Mouse (Mus musculus) liver, postnatal 0 days (tissue): Measurements from ENCODE around the gene Hspb3.

Experiments used
- CTCF ChIP-seq: sonication (generic); IDR thresholded peaks from 2 replicates; pipeline ENCODE4 v1.5.1; 2016; ENCODE audit warnings: antibody characterized with exemption, low read depth
- EP300 ChIP-seq: IDR thresholded peaks from 2 replicates; pipeline ENCODE4 v1.6.1; 2016; ENCODE audit warnings: antibody characterized with exemption, low read depth, mild to moderate bottlenecking

DNA sequence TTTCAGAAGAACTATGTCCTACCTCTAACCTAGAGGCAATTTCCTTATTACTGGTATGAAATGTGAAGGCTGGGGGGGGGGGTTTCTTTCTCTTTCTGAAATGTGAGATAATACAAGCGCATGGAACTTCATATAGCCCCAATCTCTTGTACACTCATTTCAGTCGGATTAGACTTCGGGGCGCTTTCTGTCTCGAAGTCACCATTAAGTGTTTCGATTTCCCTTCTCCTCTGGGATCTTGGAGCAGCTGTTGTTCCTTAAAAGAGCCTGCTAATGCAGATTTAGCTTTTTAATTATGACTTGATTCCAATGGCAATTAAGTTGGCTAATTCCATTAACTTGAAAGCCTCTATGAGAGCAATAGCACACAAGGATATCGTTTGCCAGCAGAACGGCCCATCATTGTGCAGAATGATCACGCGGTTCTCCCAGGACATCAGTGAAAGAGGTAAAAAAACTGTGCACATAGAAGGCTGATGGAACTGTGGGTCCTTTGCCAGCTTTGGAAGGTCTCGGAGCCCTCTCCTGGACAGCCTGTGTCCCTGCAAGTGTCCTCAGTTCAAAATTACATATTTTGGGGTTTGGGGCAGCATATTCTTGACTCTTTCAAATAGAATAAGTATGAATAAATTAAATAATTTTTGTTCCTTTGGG, 22.4 kb downstream of the Hspb3 start:
- peak; percentile 34 for TF ChIP-seq CTCF
- TF ChIP-seq EP300 = no peak
